Mouse (Mus musculus): Measurements from ENCODE around the gene Atrip.

The Atrip gene

GRCm38 (mm10) chr9:109097831-109098230 is 23.9 kb upstream of the Atrip start:
- peak in 1 of 2 experiments; percentile 36 for DNase-seq (ENCODE audit: low spot score in 2 of 2)

- no peak for DNase-seq (ENCODE audit: low spot score in 2 of 2)
Measured at GRCm38 (mm10) chr9:109097291-109097690, 23.4 kb upstream of the Atrip start.

- no peak for DNase-seq (ENCODE audit: low spot score in 2 of 2)
Measured at GRCm38 (mm10) chr9:109096856-109097255, 22.9 kb upstream of the Atrip start.

- DNase-seq (ENCODE audit: low spot score in 2 of 2) = no peak
Measured at GRCm38 (mm10) chr9:109096251-109096661, 22.3 kb upstream of the Atrip start.

- DNase-seq (ENCODE audit: low spot score in 2 of 2) = peak; percentile 60 to 71
Measured at GRCm38 (mm10) chr9:109095137-109095982, 21.4 kb upstream of the Atrip start, which contains the start of gene Plxnb1. Plxnb1 (plus strand) TSS chr9:109095389.

GRCm38 (mm10) chr9:109094553-109095136 is 20.7 kb upstream of the Atrip start:
- DNase-seq (ENCODE audit: low spot score in 2 of 2) = no peak

- no peak for DNase-seq (ENCODE audit: low spot score in 2 of 2)
Measured at GRCm38 (mm10) chr9:109093786-109094552, 20.0 kb upstream of the Atrip start.

GRCm38 (mm10) chr9:109092799-109093198 is 18.9 kb upstream of the Atrip start:
- no peak for DNase-seq (ENCODE audit: low spot score in 2 of 2)

- no peak for DNase-seq (ENCODE audit: low spot score in 2 of 2)
Measured at GRCm38 (mm10) chr9:109091802-109092201, 17.9 kb upstream of the Atrip start.

- peak in 1 of 2 experiments; percentile 39 for DNase-seq (ENCODE audit: low spot score in 2 of 2)
Measured at GRCm38 (mm10) chr9:109090446-109090845, 16.5 kb upstream of the Atrip start.

- DNase-seq (ENCODE audit: low spot score in 2 of 2) = peak in 1 of 2 experiments; percentile 53
Measured at GRCm38 (mm10) chr9:109087987-109088386, 14.1 kb upstream of the Atrip start.

GRCm38 (mm10) chr9:109084922-109085321 is 11.0 kb upstream of the Atrip start:
- DNase-seq (ENCODE audit: low spot score in 2 of 2) = no peak

- peak; percentile 91 for DNase-seq (ENCODE audit: low spot score in 2 of 2)
Measured at GRCm38 (mm10) chr9:109082124-109082800, 8.3 kb upstream of the Atrip start, which contains the start of the genes Ccdc51 and Tma7. Ccdc51 (plus strand) TSS chr9:109082493. Tma7 (minus strand) TSS chr9:109082587.

GRCm38 (mm10) chr9:109081749-109082123 is 7.8 kb upstream of the Atrip start:
- DNase-seq (ENCODE audit: low spot score in 2 of 2) = no peak

GRCm38 (mm10) chr9:109080516-109080915 is 6.6 kb upstream of the Atrip start:
- no peak for DNase-seq (ENCODE audit: low spot score in 2 of 2)

GRCm38 (mm10) chr9:109068095-109068735 is 5.7 kb downstream of the Atrip start:
- DNase-seq (ENCODE audit: low spot score in 2 of 2) = no peak

- no peak for DNase-seq (ENCODE audit: low spot score in 2 of 2)
Measured at GRCm38 (mm10) chr9:109060898-109061295, 13.0 kb downstream of the Atrip start.

GRCm38 (mm10) chr9:109060184-109060897 is 13.6 kb downstream of the Atrip start:
- no peak for DNase-seq (ENCODE audit: low spot score in 2 of 2)

- DNase-seq (ENCODE audit: low spot score in 2 of 2) = peak; percentile 90 to 96
Measured at GRCm38 (mm10) chr9:109059136-109059903, 14.6 kb downstream of the Atrip start, which contains the start of gene Trex1. Trex1 (minus strand) TSS chr9:109059734.

Data from right cerebral cortex, adult 2 months (tissue).